Mouse (Mus musculus) heart, adult 11 months (tissue): ENCODE data around the gene Cycs.
A peak's percentile ranks its signal among the peaks of the same experiment; 100 is the strongest.

Experiments used
- DNase-seq: peaks from one replicate; pipeline ENCODE4 v3.0.0; 2022

The Cycs gene

DNA sequence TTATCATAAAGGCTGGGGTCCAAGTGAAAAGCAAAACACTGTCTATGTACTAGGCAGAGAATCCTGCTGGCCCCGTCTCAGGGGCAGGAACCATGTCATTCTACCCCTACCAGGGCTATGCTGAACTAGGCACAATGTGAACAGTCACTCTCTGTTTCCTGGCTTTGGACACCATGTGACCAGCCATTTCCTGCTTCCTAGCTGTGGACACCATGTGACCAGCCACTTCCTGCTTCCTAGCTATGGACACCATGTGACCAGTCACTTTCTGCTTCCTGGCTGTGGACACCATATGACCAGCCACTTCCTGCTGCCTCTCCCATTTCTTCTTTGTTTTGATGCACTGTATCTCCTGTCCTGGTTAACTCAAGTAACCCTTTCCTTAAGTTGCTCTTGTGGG lies 23.8 kb downstream of the Cycs start:
- DNase-seq = peak; percentile 83

- peak; percentile 64 for DNase-seq
These were observed 26.7 kb downstream of the Cycs start for GRCm38 (mm10) chr6:50539641-50540040.

GRCm38 (mm10) chr6:50536461-50536892 lies 29.9 kb downstream of the Cycs start:
- DNase-seq = peak; percentile 95

DNA sequence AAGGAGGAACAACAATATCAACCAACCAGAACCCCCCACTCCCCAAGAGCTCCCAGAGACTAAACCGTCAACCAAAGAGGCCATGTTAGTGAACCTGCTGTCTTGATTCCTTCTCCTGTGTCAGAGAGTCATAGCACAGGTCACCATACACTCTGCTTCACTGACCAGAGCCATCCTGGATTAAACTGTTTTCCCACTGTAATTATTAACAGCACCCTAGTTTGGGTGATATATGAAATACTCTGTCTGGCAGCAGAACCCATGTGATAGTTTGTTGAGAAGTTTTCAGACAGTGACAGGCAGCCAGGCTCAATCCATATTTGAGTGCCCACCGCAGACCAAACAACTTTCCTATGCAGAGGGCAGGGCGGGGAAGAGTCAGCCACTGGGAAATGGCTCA lies 31.0 kb downstream of the Cycs start:
- peak; percentile 49 for DNase-seq

DNA sequence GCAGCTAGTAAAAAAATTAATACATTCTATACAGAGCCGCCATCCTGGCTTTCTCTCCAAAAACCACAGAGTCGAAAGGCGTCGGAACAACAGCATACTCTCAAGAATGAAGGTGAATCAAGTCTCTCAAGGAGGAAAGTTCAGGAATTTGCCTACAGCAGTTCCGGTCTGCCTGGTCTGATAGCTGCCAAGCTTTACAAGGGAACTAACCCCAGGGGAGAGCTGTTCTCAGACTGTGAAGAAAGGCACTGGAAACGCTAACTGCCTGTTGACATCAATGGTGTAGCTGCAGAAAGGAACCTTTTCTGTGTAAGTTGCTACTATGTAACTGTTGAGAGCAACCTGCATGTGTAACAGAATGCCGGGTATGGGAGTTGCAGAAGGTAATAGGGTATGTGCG lies 34.4 kb downstream of the Cycs start:
- peak; percentile 31 for DNase-seq

- peak; percentile 52 for DNase-seq
These were observed 35.3 kb downstream of the Cycs start for GRCm38 (mm10) chr6:50531003-50531402.

DNA sequence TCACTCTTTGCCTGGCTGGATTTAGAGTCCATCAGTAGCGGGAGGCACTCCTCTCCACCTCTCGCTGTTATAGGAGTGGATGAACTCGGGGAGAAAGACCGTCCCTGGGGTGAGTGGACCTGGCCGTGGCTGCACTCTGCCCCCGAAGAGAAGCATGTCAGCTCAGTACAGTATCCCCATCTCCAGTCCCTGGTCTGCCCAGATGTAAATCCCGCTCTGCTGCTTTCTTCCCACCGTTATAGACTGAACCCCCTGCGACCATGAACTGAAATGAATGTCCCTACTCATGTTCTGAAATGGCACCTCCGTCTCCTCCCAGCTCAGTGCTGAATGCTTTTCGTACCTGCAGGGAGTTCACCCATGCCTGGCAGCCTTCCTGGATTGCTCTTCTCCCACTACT lies 37.1 kb downstream of the Cycs start:
- DNase-seq = peak; percentile 85

DNA sequence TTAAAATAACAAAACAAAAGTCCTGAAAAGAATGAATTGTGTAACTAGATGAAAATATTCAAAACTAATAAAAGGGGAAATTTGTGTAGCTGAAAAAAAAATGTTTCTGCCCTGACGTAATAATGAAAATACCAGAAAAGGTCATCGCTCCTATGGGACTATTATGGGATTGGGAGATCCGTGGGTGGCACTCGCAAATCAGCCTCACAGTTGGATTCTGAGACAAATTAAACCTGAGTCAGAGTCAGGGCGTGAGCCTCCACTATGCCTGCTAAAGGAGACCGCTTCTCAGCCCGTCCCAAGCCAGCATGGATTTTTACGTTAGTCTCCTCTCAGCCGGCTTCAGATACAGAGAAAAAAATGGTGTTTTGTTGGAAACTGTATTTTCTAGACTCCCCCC lies 38.9 kb downstream of the Cycs start:
- peak; percentile 59 for DNase-seq

DNA sequence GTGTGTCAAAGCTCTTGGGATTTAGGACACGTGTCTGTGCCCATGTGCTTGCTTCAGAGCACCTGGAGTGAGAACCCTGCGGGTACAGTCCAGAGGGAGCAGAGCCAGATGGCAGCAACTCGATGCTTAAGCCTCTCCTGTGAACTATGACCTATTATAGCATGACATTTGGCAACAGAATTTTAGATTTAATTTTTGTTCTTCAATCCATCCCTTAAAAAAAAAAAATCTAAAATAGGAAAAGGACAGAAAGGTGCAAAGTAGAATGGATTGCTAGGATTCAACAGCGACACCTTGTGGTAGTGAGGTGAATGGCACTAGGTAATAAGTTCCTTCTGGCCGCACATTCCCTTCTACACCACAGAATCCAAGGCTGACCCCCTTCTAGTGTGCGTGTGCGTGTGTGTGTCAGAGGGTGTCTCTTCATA lies 39.7 kb downstream of the Cycs start:
- peak; percentile 85 for DNase-seq

- peak; percentile 80 for DNase-seq
These were observed 40.5 kb downstream of the Cycs start for GRCm38 (mm10) chr6:50525846-50526245.

GRCm38 (mm10) chr6:50524261-50524896 lies 42.0 kb downstream of the Cycs start:
- peak; percentile 42 for DNase-seq

GRCm38 (mm10) chr6:50522772-50523171 lies 43.6 kb downstream of the Cycs start:
- no peak for DNase-seq

- peak; percentile 36 for DNase-seq
These were observed 44.7 kb downstream of the Cycs start for GRCm38 (mm10) chr6:50521532-50522135.

GRCm38 (mm10) chr6:50520139-50520538 lies 46.2 kb downstream of the Cycs start:
- DNase-seq = no peak

- DNase-seq = peak; percentile 76
These were observed 48.0 kb downstream of the Cycs start for GRCm38 (mm10) chr6:50518371-50518770.
